Comparison of ENCODE assay signal across 12 mouse cellular contexts in the genomic region with DNA sequence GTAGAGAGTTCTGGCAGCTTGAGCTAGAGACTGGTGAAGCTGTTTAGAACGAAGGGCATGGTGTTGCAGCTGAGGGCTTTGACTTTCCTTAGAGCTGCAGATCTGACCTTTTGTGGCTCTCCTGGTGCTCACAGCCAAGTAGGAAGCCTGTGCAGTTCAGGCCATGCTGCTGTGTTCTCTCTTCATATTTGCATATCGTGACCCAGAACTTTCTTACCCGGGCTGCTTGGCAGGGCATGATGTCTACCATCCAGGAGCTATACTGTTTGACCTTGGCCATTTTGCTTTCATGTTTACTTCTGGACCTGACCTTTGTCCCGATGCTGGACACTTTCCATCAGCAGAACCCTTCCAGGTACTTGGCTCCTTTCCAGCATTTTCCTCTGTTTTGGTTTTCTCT. TPM values are rescaled to one million over a fixed set of nuclear protein-coding genes. Genes with fewer than 3 reads are reported as not detected.
A peak's percentile ranks its signal among the peaks of the same experiment; 100 is the strongest.
DNase-seq lines count a peak whose midpoint lies in the region; ATAC-seq and TF ChIP-seq lines count a peak whose summit lies in the region.
"Had no signal": no experiment of that assay in that cellular context is flagged by ENCODE, and none has a peak within 500 bp of the region (broad histone marks: within the 10 kb centered on the region; RNA-seq: fewer than 3 reads in every experiment).

No protein-coding gene starts in this region.

- no peak for ATAC-seq in kidney, embryonic 16.5 days (ENCODE audit: low FRiP score, low TSS enrichment)
- ATAC-seq in forebrain, postnatal 0 days, result no peak
- ATAC-seq in midbrain, embryonic 15.5 days (replicated peaks), result no peak
- ATAC-seq: liver, embryonic 12.5 days had no signal

- WGBS in kidney, embryonic 16.5 days, result 74% methylated on average over 4 of the region's 4 CpGs
- 85% methylated on average over 4 of the region's 4 CpGs for WGBS in forebrain, postnatal 0 days
- 90% methylated on average over 4 of the region's 4 CpGs for WGBS in midbrain, embryonic 15.5 days

- no peaks in the 10 kb centered on the region for H3K27me3 ChIP-seq in kidney, embryonic 16.5 days (ENCODE audit: insufficient read depth, low read length)
- H3K27me3 ChIP-seq in forebrain, postnatal 0 days (ENCODE audit: insufficient read depth, low read length), result no peaks in the 10 kb centered on the region
- H3K27me3 ChIP-seq in midbrain, embryonic 15.5 days (replicated peaks), result no peaks in the 10 kb centered on the region

- no peak overlapping the region for H3K4me2 ChIP-seq in kidney, embryonic 16.5 days (replicated peaks; ENCODE audit: low read depth, low read length)
- peak overlapping the region; percentile 90 for H3K4me2 ChIP-seq in forebrain, postnatal 0 days (ENCODE audit: low read depth)
- H3K4me2 ChIP-seq in midbrain, embryonic 15.5 days, result peak overlapping the region; percentile 90
- H3K4me2 ChIP-seq: liver, embryonic 12.5 days had no signal

- TF ChIP-seq CTCF in forebrain, postnatal 0 days (IDR thresholded peaks at IDR 0.05; ENCODE audit: low read depth), result no peak

- no peaks in the 10 kb centered on the region for H3K36me3 ChIP-seq in kidney, embryonic 16.5 days (ENCODE audit: insufficient read depth, low read length)
- H3K36me3 ChIP-seq in forebrain, postnatal 0 days (ENCODE audit: insufficient read depth), result no peaks in the 10 kb centered on the region
- no peaks in the 10 kb centered on the region for H3K36me3 ChIP-seq in midbrain, embryonic 15.5 days (replicated peaks)
- H3K36me3 ChIP-seq: liver, embryonic 12.5 days had no signal

- no peaks in the 10 kb centered on the region; the same call in 1 of the 2 replicates for H3K9me3 ChIP-seq in kidney, embryonic 16.5 days (ENCODE audit: low read length)
- no peaks in the 10 kb centered on the region for H3K9me3 ChIP-seq in forebrain, postnatal 0 days (ENCODE audit: low read length)
- no peaks in the 10 kb centered on the region for H3K9me3 ChIP-seq in midbrain, embryonic 15.5 days
- H3K9me3 ChIP-seq: heart, embryonic 10.5 days; liver, embryonic 12.5 days had no signal

- H3K9ac ChIP-seq in kidney, embryonic 16.5 days (replicated peaks; ENCODE audit: low read length), result no peak overlapping the region
- H3K9ac ChIP-seq in forebrain, postnatal 0 days, result peak overlapping the region; percentile 81
- H3K9ac ChIP-seq in midbrain, embryonic 15.5 days, result no peak overlapping the region
- H3K9ac ChIP-seq: liver, embryonic 12.5 days had no signal

- 0 out of 2 replicates have a peak, but pooled peaks cover 4% of the 10 kb centered on the region for H3K4me1 ChIP-seq in kidney, embryonic 16.5 days (ENCODE audit: insufficient read depth, low read length)
- peaks cover 26% of the 10 kb centered on the region for H3K4me1 ChIP-seq in forebrain, postnatal 0 days (ENCODE audit: insufficient read depth)
- peaks cover 33% of the 10 kb centered on the region for H3K4me1 ChIP-seq in midbrain, embryonic 15.5 days
- H3K4me1 ChIP-seq: liver, embryonic 12.5 days had no signal

- no peak overlapping the region for H3K27ac ChIP-seq in kidney, embryonic 16.5 days (ENCODE audit: low read length)
- H3K27ac ChIP-seq in forebrain, postnatal 0 days (ENCODE audit: low read depth, low read length), result no peak overlapping the region
- H3K27ac ChIP-seq in midbrain, embryonic 15.5 days, result no peak overlapping the region
- H3K27ac ChIP-seq: heart, embryonic 10.5 days; liver, embryonic 12.5 days had no signal

- peak; percentile 16 for DNase-seq in cerebellum, adult 11 months
- DNase-seq in cerebellum, postnatal 36 days, result no peak
- peak; percentile 49 to 68 for DNase-seq in kidney, adult 8-10 months
- no peak for DNase-seq in forebrain, postnatal 0 days
- no peak for DNase-seq in embryo, embryonic 10.5 days (ENCODE audit: low spot score)
- DNase-seq in heart, adult 9 months (ENCODE audit: low spot score in 2 of 2), result no peak
- DNase-seq: thymus, postnatal 4 days had no signal

- H3K4me3 ChIP-seq in kidney, embryonic 16.5 days (ENCODE audit: low read length), result no peak overlapping the region
- peak overlapping the region; percentile 65 for H3K4me3 ChIP-seq in forebrain, postnatal 0 days (ENCODE audit: low read depth, low read length)
- peak overlapping the region; percentile 54 for H3K4me3 ChIP-seq in midbrain, embryonic 15.5 days
- H3K4me3 ChIP-seq: heart, embryonic 10.5 days; liver, embryonic 12.5 days had no signal

RNA-seq across cellular contexts. Expression of a gene that starts 44.2 kb away (rescaled TPM):
- polyA plus RNA-seq in kidney, embryonic 16.5 days (2015; fragmentation: Nextera tagmentation; extraction: Ambion mirVana), result 21.5 and 24.1 TPM in 2 replicates
- 371 and 376 TPM in 2 replicates for total RNA-seq in forebrain, postnatal 0 days (2014; rRNA removed)
- polyA plus RNA-seq in forebrain, postnatal 0 days (2015; fragmentation: Nextera tagmentation; extraction: Ambion mirVana), result 89.6 and 118 TPM in 2 replicates
- 176 and 189 TPM in 2 replicates for polyA plus RNA-seq in midbrain, embryonic 15.5 days (2015; fragmentation: Nextera tagmentation; extraction: Ambion mirVana)
- total RNA-seq: CH12.LX had no signal

Comparison
In these comparisons a context has a peak if more than half of its experiments do, and no peak if none do; other contexts are left out.
1. DNase-seq: peak in cerebellum, adult 11 months (single experiment) and kidney, adult 8-10 months (2 of 2); none in cerebellum, postnatal 36 days (0 of 2), forebrain, postnatal 0 days (single experiment), embryo, embryonic 10.5 days (single experiment) and heart, adult 9 months (0 of 2).